Mouse (Mus musculus): ENCODE results near the gene Tmem201.

The Tmem201 gene

GRCm38 (mm10) chr4:149749003-149749662 lies 11.3 kb upstream of the Tmem201 start:
- DNase-seq (ENCODE audit: low spot score): no peak

- DNase-seq (ENCODE audit: low spot score): no peak
Measured at GRCm38 (mm10) chr4:149744119-149744518, 6.3 kb upstream of the Tmem201 start.

DNA sequence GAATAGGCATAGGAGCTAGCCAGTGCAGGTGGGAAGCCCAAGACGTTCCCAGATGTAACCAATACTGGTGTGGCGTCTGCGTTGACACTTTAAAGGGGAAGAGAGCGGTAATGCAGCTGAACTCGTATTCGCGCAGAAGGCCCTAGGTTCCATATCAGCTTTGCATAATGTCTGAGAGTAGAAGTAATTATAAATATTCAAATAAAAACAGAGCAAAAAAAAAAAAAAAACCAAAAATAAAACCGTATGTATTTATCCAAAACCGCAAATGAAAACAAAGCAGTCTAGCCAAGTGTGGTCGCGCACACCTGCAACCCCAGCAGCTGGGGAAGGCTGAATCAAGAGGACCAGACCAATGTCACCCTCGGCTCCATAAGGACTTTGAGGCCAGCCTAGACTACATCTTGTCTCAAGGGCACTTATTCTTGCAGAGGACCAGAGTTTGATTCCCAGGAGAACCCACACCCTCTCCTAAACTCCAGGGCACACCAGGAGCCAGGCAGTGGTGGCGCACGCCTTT lies 4.2 kb upstream of the Tmem201 start:
- DNase-seq (ENCODE audit: low spot score): no peak

DNA sequence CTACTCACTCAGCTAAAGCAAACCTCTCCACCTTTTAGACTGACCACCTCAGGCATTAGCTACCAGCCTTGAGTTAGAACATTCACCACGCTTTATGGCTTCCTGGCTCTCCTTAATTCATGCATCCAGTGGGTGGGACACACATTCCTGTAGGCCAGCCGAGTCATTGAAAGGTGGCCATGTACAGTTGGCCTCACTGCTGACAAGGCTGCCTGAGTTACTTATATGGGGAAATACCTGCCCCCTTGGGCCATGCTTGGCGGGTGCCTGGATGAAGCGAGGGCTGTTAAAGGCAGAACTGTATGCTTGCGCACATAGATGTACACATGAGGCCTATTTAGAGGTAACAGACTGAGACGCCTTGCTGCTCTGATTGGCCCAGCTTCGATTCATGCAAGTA lies 2.5 kb upstream of the Tmem201 start:
- no peak for DNase-seq (ENCODE audit: low spot score)

- DNase-seq (ENCODE audit: low spot score): no peak
Measured at GRCm38 (mm10) chr4:149739478-149739877, 1.6 kb upstream of the Tmem201 start.

DNA sequence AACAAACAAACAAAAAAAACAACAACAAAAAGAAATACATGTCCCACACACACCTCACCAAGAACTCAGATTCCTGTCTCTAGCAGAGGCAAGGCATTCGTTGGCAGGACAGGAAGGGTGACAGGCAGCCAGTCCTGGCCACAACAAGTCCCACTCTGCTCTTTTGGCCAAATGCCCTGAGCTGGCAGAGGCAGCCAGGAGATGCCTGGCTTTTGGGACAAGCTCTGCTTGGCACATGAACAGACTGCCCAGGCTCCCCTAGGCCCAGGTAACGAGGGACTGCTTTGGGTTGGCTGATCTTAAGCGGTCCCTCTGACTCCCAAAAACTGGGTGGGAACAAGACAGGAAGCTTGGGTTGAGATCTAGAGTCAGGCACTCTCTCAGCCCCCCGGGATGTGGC lies 1.3 kb downstream of the Tmem201 start:
- no peak for DNase-seq (ENCODE audit: low spot score)

DNA sequence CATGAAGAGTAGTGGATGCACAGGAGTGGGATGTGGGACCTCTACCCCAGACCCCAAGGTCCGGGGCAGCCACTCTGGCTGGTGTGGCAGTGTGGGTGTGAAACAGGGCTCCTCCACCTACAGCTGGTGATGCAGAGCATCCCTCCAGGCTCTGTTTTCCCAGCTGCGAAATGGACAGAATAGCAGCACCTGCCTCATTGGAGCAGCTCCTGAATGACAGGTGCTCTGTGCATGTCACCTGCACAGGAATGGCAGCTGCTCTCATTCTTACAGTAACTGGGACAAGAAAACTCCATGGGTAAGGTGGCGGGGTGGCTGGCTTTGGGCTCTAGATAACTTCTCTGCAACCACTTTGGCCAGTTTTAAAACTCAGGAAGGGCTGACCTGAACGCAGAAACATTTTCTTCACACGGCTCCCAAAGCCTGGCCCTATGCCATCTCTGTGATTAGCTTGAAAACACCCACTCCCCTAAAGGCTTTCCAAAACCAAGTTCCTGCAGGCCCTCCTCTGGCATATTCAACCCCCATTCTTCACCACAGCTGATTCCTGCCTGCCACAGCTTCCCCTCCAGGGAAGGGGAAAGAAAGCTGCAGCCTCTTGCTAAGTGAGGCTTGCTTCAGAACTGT lies 2.1 kb downstream of the Tmem201 start:
- no peak for DNase-seq (ENCODE audit: low spot score)

DNA sequence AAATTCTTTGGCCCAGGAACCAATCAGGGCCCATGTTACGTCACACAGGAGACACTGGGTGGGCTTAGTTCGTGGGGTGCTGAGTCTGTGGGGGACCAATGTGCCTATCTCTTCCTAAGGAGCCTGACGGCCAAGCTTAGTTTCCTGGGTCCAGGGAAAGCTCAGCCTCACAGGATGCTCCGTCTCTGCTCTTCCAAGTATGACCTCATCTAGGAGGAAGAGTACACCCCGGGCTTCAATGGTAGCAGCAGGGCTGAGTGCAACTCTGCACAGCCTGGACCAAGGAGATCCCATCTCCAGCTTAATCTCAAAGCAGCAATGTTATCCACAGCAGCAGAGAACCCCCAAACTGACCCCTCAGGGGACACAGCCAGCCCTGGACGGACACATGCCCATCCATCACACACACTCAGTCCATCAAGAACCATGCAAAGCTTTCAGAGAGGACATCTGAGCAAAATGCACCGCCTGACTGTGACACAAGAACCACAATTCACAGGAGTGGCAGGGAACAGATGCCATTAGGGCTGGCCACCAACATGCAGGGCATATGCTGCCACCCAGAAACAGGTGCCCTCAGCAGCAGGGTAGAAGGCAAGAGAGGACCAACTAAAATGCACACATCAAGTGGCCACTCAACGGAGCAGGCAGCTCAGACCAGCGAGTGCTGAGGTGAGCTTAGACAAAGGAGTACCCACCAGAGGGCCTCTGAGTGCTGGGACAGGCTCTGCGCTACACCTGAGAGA lies 2.9 kb downstream of the Tmem201 start:
- DNase-seq (ENCODE audit: low spot score): no peak

DNA sequence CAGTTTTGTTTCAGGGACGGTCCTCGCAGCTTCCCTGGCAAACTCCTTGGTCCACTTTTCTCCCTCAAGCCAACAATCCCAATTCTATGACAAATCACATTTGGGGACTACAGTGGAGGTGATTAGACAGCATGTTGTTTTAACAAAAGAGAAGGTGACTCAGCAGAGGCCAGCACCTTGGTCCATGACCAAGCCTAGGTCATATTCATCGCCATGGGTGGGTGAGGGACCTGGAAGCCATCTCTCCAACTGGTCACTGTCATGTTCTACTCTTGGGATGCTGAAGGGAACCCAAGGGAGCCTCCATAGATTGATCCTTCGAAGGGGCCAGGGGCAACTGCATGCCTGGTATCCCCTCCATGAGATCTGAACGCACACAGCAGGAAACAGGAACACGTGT lies 3.6 kb downstream of the Tmem201 start:
- no peak for DNase-seq (ENCODE audit: low spot score)

DNA sequence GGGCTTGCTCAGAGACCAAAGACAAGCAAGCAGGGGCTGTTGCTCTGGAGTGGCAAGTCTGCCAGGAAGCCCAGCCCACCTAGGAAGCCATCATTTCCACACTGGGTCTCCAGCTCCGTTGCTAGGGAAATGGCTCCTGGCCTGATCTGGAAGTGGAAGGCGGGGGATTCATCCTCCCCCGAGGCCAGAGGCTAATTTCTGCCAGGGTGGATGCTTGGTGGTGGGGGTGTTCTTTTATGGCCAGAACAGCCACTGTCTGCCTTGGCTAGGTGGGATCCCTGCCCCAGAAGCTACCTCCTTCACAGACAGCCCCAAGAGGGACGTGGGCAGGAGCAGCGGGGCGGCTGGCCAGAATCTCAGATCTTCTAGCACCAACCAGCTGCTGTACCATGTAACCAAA lies 4.1 kb downstream of the Tmem201 start:
- DNase-seq (ENCODE audit: low spot score): no peak

DNA sequence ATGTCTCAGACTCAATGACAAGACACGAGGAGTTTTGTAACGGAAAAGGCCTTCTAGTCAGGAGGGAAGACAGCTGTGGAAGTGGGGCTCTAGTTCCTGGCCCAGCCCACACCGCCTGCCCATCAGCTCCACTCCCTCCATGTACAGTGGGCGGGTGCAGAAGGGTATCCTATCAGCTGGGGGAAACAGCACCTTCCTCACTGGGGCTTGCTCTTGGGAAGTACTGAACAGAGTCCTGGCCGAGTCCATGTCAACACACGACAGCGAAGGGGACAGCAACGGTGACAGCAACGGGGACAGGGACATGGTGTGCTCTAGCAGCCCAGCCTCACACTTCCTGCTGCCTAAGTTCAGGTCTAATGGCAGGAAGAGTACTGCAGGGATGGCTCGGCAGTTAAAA lies 5.0 kb downstream of the Tmem201 start:
- DNase-seq (ENCODE audit: low spot score): no peak

DNA sequence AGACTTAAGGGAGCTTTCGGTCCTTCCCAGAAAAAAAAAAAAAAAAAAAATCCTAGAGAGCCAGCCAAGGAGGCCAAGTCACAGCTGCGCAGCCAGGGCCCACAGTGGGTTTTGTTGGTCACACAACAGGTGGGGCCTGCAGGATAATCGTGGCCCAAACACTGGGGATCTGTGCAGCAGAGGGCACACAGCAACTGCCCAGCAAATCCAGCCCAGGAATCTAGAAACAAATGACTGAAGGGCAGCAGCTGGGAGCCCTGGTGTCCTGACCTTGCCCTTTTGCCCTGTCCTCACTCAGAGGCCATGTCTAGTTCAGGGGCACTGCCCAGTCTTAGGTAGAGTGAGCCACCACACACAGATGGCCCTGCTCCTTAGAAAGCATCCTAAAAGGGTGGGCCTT lies 5.5 kb downstream of the Tmem201 start:
- no peak for DNase-seq (ENCODE audit: low spot score)

- no peak for DNase-seq (ENCODE audit: low spot score)
Measured at GRCm38 (mm10) chr4:149730827-149731226, 7.0 kb downstream of the Tmem201 start.

DNA sequence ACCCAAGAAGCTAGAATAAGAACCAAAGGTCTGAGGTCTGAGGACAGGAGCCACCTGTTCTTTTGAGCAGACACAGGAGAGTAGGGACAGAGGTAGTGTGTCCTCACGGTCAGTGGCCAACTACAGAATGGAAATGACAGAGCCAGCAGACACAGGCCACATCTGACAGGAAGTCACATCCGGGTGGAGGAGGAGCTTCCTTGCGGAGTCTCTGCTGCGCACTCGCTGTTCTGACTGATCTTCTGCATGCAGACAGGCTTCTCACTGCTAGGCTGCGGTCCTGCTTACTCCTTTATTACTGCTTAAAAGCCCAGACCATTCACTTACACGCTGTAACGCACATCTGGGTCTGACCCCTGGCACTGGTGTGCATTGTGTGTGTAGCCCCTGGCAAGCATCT lies 9.0 kb downstream of the Tmem201 start:
- DNase-seq (ENCODE audit: low spot score): peak; percentile 31

- DNase-seq (ENCODE audit: low spot score): no peak
Measured at GRCm38 (mm10) chr4:149727636-149728035, 10.2 kb downstream of the Tmem201 start.

DNA sequence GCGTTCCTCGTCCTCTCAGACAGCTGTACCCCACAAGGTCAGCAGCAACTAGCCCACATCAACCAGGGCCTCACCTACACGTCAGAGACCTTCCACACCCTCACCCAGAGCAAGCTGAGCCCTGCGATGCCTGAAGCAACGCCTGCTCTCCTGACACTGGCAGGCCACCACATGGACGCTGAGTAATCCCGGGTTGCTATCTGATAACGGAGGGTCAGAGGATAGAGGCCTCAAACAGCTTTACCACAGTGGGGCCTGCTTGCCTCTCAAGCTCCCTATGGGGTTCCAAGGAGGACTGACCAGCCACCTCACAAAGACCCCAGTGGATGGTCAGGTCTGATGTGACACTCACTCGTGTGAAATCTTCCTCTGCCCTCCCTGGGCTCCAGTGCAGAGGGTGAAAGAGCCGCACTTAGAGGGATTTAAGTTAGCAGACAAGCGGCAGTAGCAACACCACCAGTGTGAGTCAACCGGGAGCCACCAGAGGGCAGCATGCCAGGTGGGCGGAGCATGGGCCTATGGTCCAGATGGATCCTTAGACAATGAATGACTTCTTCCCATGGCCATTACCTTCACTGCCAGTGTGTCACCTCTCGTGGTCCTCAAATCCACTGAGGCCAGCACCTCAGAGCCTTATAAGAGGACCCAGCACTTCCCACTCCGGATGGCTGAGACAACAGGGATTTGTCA lies 12.0 kb downstream of the Tmem201 start:
- peak; percentile 47 for DNase-seq (ENCODE audit: low spot score)

DNA sequence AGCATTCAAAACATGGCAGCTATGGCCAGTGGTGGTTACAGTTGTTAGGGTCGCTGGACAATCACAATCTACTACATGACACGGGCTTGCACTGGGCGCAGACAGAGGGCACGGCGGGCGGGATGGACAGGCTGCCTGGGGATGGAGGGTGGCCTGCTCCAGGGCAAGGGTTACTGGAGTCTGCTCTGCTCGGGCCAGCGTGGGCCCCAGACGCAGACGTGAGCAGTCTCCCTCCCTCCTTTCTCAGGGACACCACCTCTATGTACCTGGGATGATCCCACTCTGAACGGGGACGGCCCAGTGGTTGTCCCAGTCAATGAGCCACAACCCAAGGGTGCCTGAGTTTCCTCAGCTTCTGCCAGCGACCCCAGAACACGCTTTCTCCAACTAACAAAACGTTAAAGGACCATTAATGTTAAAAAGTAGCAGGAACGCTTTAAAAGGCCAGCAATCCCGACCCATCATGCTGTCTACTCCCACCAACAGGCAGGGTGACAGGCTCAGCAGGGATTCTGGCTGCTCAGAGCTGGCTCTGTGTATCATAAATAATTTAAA lies 12.9 kb downstream of the Tmem201 start:
- DNase-seq (ENCODE audit: low spot score): no peak

DNA sequence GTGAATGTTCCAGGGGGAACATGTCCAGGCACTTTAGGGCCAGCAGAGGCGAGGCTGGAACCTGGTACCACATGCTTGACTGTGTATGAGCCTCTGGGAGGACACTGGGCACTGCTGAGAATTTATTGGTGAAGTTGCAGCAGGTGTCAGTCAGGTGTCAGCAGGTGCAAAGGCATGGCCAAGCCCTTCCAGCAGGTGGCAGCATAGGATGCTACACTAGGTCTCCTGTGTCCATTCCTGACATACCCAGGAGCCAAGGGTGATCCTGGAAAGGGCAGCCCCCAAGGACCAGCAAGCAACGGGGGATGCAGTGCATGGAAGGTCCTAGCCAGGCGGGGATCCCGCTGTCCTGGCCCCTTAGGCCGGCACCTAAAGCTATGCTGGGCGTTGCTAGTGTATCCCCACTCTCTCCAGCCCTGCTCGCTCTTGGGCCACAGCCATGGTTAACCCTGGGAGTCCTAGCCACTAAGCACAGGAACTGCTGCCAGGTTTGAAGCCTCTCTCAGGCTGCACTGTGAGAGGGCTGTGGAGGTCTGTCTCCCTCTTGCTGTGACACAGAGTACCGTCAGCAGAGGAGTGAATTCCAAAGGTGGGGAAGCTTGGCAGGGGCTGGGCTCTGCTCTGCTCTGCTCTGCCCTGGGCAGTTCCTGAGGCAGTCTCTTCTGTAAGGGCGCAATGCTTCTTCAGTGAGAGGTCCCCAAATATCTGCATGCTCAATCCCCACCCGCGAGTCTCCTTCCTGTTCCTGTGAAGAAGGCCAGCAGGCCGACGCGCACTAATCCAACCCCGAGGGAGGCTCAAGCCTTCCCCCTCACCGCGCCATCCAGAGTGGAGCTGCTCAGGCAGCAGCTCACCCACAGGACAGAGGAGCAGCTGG lies 13.8 kb downstream of the Tmem201 start:
- DNase-seq (ENCODE audit: low spot score): peak; percentile 46

- no peak for DNase-seq (ENCODE audit: low spot score)
Measured at GRCm38 (mm10) chr4:149723021-149723390, 14.8 kb downstream of the Tmem201 start.

- no peak for DNase-seq (ENCODE audit: low spot score)
Measured at GRCm38 (mm10) chr4:149722104-149723020, 15.5 kb downstream of the Tmem201 start.
